Mouse (Mus musculus): ENCODE data around the gene Rbfox2. TPM values are rescaled to one million over a fixed set of nuclear protein-coding genes. Genes with fewer than 3 reads are reported as not detected.

Gene Rbfox2
- polyA plus RNA-seq, 1 experiment from 2014 or later: 81.5 TPM

DNA sequence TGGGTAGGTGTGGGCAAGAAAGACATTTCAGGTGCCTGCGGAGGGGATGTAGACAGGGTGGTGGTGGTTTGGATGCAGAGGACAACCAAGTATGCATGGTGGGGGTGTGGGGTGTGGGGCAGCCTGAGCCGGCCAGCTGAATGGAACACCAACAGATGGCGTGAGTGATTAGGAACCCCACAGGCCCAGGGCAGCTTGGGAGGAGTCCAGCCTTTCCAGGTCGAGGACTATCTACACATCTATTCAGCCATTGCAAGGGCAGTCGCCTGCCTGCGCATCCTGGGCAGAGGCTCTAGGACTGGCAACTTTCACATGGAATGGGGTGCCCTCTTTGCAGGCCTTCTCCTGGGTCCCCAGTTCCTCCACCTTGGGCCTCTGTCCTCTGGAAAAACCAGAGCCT, 272.3 kb downstream of the Rbfox2 start:
- Histone ChIP-seq H3K27me3 (ENCODE audit: control insufficient read depth, insufficient read depth, low read length) (no peaks in the 10 kb centered on the region), H3K4me1 (ENCODE audit: control insufficient read depth, insufficient read depth, low read length) (peaks cover 47% of the 10 kb centered on the region), H3K9ac (ENCODE audit: low read depth, low read length) (no peak overlapping the region), H3K27ac (ENCODE audit: low read depth, low read length) (0 out of 2 replicates have a peak overlapping the region, but pooled peaks have one; percentile 46), H3K4me2 (no peak overlapping the region), H3K4me3 (ENCODE audit: low read depth, low read length) (no peak overlapping the region), H3K36me3 (ENCODE audit: control insufficient read depth, insufficient read depth, low read length) (no peaks in the 10 kb centered on the region), H3K9me3 (replicated peaks; ENCODE audit: control insufficient read depth, low read length) (no peaks in the 10 kb centered on the region)
- ATAC-seq (replicated peaks; ENCODE audit: insufficient number of reproducible peaks, low FRiP score, low TSS enrichment): no peak
- 69% methylated on average over 6 of the region's 6 CpGs for WGBS (ENCODE audit: insufficient replicate concordance)

DNA sequence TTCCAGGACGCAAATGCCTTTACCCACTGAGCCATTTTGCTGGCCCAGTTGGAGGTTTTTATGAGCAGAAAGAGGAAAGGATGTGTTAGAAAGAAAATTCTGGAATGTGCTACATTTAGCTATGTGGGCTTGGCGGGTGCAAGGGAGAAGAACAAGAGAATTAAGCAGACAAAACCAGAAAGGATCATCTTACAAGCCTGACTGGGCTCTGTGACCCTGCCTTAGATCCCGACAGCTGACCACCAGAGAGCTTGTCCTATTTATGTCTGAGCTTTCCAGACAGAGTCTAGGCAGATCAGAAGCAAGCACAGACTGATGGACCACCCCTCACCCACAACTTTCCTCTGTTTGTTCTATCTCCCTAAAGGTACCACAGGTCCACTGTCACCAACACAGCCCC, 275.5 kb downstream of the Rbfox2 start:
- Histone ChIP-seq H3K9me3 (replicated peaks; ENCODE audit: control insufficient read depth, low read length) (no peaks in the 10 kb centered on the region), H3K4me3 (ENCODE audit: low read depth, low read length) (no peak overlapping the region), H3K36me3 (ENCODE audit: control insufficient read depth, insufficient read depth, low read length) (no peaks in the 10 kb centered on the region), H3K27me3 (ENCODE audit: control insufficient read depth, insufficient read depth, low read length) (no peaks in the 10 kb centered on the region), H3K9ac (ENCODE audit: low read depth, low read length) (no peak overlapping the region), H3K4me2 (no peak overlapping the region), H3K27ac (ENCODE audit: low read depth, low read length) (peak overlapping the region; percentile 35; the same call in 1 of the 2 replicates), H3K4me1 (ENCODE audit: control insufficient read depth, insufficient read depth, low read length) (peaks cover 40% of the 10 kb centered on the region)
- no peak for ATAC-seq (replicated peaks; ENCODE audit: insufficient number of reproducible peaks, low FRiP score, low TSS enrichment)
- WGBS (ENCODE audit: insufficient replicate concordance): 52% methylated on average over 3 of the region's 3 CpGs

DNA sequence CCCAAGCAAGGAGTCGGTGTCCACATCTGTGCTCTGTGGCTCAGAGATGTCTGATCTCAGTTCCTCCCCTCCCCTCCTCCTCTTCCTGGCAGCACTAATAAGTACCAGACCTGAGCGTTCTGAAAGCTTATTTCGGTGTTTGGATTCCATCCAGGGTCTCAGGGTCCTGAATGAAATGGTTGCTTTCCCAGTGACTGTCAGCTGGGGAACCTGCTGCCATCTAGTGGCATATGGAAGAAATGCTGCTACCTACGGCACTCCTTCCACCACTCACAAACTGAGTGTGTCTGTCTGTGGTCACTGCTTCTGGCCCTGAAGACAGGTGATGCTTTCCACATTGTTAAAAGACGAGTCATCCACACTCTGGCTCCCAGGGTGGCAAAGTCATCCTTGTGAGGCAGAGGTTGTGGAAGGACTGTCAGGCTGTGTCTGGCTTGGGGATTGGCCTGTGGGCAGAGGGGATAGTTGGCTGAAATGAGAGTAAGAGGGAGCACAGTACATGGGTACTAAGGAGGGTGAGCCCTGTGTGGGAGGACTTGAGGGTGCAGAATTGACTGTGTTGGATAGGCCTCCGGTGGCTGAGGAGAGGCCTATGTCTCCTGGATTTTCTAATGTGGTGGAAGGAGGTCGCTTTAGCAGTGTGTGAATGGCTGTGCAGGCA, 277.3 kb downstream of the Rbfox2 start:
- Histone ChIP-seq H3K36me3 (ENCODE audit: control insufficient read depth, insufficient read depth, low read length) (no peaks in the 10 kb centered on the region), H3K9ac (ENCODE audit: low read depth, low read length) (0 out of 2 replicates have a peak overlapping the region, but pooled peaks have one; percentile 13), H3K4me1 (ENCODE audit: control insufficient read depth, insufficient read depth, low read length) (peaks cover 31% of the 10 kb centered on the region), H3K27ac (ENCODE audit: low read depth, low read length) (peak overlapping the region; percentile 79), H3K27me3 (ENCODE audit: control insufficient read depth, insufficient read depth, low read length) (no peaks in the 10 kb centered on the region), H3K4me3 (ENCODE audit: low read depth, low read length) (no peak overlapping the region), H3K9me3 (replicated peaks; ENCODE audit: control insufficient read depth, low read length) (no peaks in the 10 kb centered on the region), H3K4me2 (no peak overlapping the region)
- WGBS (ENCODE audit: insufficient replicate concordance): 20% methylated on average over 7 of the region's 7 CpGs
- ATAC-seq (replicated peaks; ENCODE audit: insufficient number of reproducible peaks, low FRiP score, low TSS enrichment): peak; percentile 36; the same call in 1 of the 2 replicates

Other genes with a start within 250 kb of the Rbfox2 start
- gene Apol7a, start 92.1 kb upstream of the Rbfox2 start, polyA plus RNA-seq (2014; fragmentation: Nextera tagmentation; extraction: Ambion mirVana): 0.13 TPM in 1 of 2 replicates, not detected in the other
- gene Apol9a, start 104.1 kb upstream of the Rbfox2 start, polyA plus RNA-seq (2014; fragmentation: Nextera tagmentation; extraction: Ambion mirVana): 0.23 and 0.52 TPM in 2 replicates
- gene Apol7b, start 140.5 kb upstream of the Rbfox2 start, polyA plus RNA-seq (2014; fragmentation: Nextera tagmentation; extraction: Ambion mirVana): not detected in 2 replicates
- gene Apol10a, start 170.0 kb upstream of the Rbfox2 start, polyA plus RNA-seq (2014; fragmentation: Nextera tagmentation; extraction: Ambion mirVana): not detected in 2 replicates
- not detected in 2 replicates for gene Apol11a, start 201.3 kb upstream of the Rbfox2 start, polyA plus RNA-seq (2014; fragmentation: Nextera tagmentation; extraction: Ambion mirVana)
- not detected in 2 replicates for gene Apol7c, start 226.3 kb upstream of the Rbfox2 start, polyA plus RNA-seq (2014; fragmentation: Nextera tagmentation; extraction: Ambion mirVana)